Mouse (Mus musculus) urinary bladder, postnatal 10 days (tissue): ENCODE measurements around the gene Pld1.
A peak's percentile ranks its signal among the peaks of the same experiment; 100 is the strongest.

Experiments
- DNase-seq: peaks from one replicate; pipeline ENCODE4 v3.0.0; 2022; ENCODE audit warnings: low spot score

Pld1 gene

DNA sequence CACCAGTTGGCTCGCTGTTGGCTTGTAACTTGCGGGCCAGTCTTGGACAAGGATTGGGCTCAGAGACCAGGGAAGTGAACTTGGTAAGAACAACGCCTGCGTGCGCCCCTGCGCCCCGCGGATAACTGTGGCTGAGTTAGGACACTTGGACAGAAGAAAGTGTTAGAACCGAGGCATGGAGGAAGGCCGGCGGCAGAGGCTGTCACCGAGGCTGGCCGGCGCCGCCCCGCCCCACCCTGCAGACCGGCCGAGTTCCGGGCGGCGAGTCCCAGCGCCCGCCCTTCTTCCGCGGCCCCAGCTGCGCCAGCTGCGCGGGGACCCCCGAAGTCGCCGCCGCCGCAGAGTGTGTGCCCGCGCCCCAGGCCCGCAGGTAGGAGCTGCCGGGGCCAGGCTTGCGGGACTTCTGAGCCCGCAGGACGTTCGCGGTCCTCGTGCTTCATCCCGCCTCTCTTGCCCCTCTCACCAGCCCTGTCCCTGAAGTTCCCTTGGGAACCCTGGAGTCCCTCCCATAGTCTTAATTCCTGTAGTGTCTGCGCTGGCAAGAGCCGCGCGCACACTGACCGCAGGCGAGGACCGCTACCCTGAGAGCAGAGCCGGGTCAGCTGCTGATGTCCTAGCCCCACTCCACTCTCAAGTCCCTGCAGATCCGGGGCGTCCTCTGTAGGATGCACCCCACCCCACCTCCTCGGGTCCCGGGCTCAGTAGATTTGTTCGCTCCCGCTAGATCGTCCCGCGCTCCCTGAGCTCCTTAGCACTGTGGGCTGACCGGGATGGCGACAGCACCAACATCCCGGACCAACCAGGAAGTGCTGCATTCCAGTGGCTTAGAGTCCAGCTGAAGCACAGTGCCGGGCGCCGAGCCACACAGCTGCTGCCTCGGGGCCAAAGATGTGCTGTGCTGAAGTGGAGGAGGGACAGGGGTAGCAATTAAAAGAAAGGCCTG lies at the start of gene Pld1:
TSS of gene Pld1 (plus strand) at position 315 of the 943 bp plus-strand sequence.
- DNase-seq = peak; percentile 68

- DNase-seq = no peak
These were observed 42.1 kb upstream of the Pld1 start, which contains the start of gene Tmem212 for GRCm38 (mm10) chr3:27896318-27896892. Gene Tmem212, minus strand, starts transcription at chr3:27896368.

- no peak for DNase-seq
These were observed 40.3 kb upstream of the Pld1 start for GRCm38 (mm10) chr3:27898178-27898577.

DNA sequence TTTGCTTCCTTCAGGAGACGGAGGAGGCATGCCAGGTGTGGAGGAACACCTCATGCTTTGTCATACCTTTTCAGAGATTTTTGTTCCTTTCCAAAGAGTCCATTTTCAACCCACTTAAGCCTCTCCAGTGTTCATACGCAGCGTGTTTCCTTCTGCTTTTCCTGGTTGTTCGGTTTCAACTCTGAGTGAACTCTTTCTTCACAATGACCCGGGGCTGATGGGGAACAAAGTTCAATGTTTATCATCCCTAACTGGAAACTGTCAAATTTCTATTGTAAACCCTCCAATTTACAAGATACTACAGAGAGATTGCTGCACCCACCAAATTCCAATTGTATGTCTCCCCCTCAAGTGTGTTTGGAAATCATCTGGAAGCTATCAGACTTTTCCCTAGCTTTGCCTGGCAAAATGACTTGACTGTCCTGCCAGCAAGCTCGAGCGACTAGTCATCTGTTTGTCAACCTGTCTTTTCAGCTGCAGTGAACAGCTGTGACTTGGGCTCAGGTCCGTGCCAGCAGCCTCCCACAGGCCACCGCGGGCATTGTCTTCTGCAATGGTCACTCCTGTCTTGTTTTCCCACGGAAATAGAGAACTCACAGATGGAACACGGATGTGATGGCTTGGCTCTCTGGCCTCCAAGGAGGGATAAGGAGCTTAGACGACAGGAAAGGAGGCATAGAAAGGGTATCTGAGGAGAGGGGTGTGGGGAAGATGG lies 39.3 kb upstream of the Pld1 start:
- DNase-seq = no peak

GRCm38 (mm10) chr3:27901846-27902245 lies 36.6 kb upstream of the Pld1 start:
- no peak for DNase-seq

- DNase-seq = no peak
These were observed 33.7 kb upstream of the Pld1 start for GRCm38 (mm10) chr3:27904659-27905330.

GRCm38 (mm10) chr3:27906647-27907209 lies 31.8 kb upstream of the Pld1 start:
- no peak for DNase-seq

DNA sequence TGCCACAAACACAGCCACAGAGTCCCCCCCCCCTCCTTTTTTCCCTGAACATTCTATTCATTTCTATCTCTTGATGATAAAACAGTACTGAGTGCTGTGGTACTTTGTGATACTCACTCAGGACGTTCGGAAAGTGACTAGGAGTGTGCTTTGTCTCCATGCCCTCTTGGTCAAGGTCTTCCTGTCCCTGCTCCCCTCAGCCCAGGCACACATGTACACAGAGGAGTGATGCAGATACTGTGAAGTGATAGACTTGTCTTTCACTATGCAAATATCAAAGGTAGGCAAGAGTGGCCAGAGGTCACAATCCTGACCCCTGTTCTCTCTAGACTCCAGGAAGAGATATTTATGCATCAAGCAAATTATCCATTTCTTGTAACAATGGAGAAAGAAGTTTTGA lies 31.2 kb upstream of the Pld1 start:
- no peak for DNase-seq

DNA sequence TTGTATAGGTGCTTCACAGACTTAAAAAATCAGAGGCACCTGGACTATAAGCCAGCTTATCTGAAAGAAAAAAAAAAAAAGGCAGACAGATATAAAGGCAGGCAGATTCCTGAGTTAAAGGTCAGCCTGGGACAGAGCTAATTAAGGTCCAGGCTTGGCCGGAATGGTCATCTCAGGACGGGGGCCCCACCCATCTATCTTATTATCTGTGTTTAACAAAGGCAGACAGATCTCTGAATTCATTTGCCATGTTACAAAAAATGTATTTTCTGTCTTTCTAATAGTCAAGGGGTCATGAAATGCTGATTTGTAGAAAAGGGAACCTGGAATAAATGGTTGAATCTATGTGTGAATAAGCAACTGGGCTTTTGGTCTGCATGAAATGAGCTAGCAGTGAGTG lies 30.2 kb upstream of the Pld1 start:
- no peak for DNase-seq

GRCm38 (mm10) chr3:27909016-27909415 lies 29.5 kb upstream of the Pld1 start:
- DNase-seq = no peak

- no peak for DNase-seq
These were observed 19.6 kb upstream of the Pld1 start for GRCm38 (mm10) chr3:27918656-27919436.

- DNase-seq = no peak
These were observed 17.1 kb upstream of the Pld1 start for GRCm38 (mm10) chr3:27921268-27922020.

- DNase-seq = no peak
These were observed 14.5 kb upstream of the Pld1 start for GRCm38 (mm10) chr3:27924037-27924436.

DNA sequence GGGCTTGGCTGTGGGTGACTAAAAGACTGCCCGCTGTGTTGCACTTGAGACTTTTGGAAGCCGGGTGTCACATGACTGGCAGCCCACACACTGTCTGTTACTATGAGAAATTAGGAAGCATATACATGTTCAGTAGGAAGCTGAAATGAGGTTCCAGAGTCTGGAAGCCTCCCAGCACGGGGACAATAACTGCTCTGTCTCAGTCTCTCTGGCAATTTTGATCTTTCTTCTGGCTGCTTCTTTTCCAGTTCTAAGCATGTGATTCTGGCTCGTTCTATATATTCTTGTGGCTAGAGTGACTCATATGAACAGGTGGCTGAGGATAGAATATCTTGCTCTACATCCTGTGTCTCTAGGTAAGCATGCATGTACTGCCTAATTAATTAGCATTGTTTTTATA lies 9.3 kb upstream of the Pld1 start:
- DNase-seq = no peak

DNA sequence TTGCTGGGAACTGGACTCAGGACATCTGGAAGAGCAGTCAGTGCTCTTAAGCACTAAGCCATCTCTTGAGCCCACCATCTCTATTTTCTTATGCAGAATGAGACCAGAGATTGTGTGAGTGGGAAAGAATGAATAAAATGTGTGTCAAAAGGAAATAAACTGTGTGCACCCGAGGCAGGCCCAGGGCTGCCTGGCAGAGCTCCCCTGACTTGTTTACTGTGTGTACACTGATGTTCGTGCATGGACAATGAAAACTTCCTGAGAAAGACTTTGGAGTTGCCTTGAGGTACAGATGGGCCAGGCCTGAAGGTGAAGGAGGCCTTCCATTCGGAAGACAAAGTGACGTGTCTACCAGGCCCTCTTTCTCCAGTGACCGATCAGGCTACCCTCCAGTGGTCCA lies 6.1 kb upstream of the Pld1 start:
- DNase-seq = no peak

- no peak for DNase-seq
These were observed 2.9 kb upstream of the Pld1 start for GRCm38 (mm10) chr3:27935644-27936043.

- DNase-seq = no peak
These were observed 1.8 kb upstream of the Pld1 start for GRCm38 (mm10) chr3:27936731-27937130.

DNA sequence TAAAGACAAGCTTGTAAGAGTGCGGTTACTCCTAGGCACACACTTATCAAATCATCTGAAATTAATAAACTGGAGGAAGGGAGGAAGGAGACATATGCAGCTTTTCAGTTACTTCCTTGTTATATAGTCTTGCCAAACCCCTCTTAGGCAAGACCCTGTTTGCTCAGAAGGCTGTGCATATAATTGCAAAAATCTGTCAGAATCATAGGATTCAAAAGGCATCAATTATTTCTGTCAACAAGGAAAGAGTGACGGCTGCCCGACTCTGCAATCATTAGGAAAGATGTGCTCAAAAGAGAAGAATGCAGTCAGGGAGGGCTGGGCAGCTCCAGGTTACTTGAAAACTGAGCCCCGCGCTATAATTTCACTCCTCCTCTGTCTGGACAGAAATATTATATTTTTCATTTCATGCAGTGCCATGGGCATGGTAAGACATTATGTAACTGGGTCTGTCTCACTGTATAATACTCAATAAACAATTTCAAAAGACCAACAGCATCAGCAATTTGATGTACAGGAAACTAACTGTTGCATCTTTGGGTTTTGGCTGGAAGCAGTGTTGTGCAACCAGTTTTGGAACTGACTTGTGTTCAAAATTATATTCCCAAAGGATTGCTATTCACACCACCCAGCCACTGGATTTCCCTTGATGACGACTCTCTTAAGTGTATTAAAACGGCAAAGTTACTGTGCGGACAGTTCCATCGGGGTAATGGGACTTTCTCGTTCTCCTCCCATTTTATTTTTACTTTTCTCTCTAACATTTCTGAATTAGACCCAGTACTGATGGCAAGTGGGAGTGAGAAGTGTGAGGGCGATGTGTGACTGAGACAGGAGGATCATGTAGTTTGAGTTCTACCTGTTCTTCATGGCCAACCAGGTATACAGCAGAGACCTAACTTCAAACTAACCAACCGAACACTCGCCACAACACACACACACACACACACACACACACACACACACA lies 1.1 kb upstream of the Pld1 start:
- no peak for DNase-seq

- no peak for DNase-seq
These were observed 3.1 kb downstream of the Pld1 start for GRCm38 (mm10) chr3:27941634-27942033.
